Mouse (Mus musculus): ENCODE measurements around the gene Ehf. TPM values are rescaled to one million over a fixed set of nuclear protein-coding genes. Genes with fewer than 3 reads are reported as not detected.
A peak's percentile ranks its signal among the peaks of the same experiment; 100 is the strongest.

Gene Ehf
- polyA plus RNA-seq, 1 experiment: 38.4 TPM

DNA sequence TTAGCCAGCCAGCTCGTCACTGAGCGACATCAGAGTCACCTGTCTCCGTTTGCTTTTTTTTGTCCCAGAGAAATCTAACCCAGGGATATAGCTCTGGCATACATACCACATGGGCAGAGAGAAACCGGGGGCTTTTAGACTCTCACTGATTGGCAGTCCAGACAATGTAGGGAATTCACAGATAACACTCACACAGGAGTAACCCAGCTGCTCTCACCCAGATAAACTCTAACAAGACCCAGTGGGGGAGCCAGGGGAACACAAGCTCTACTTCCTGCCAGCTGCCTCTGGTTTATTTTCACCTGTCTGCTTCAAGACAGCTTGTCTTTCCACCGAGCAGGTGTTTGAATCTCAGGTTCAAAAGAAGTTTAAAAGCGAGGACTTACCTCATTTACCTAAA lies 409 bp downstream of the Ehf start:
- TF ChIP-seq CTCF (IDR thresholded peaks at IDR 0.05; ENCODE audit: insufficient read depth, low read length) (no peak), POLR2A (IDR thresholded peaks at IDR 0.05; ENCODE audit: borderline replicate concordance, extremely low read depth, low read depth, low read length) (peak; percentile 15; the same call in 1 of the 2 replicates)
- 36% methylated on average over 6 of the region's 6 CpGs for WGBS
- H3K4me3 ChIP-seq (replicated peaks; ENCODE audit: extremely low read depth, low read depth, low read length): peak overlapping the region; percentile 56
- no peak for DNase-seq
- no peaks in the 10 kb centered on the region for H3K4me1 ChIP-seq (ENCODE audit: control insufficient read depth, insufficient read depth, low read length)

DNA sequence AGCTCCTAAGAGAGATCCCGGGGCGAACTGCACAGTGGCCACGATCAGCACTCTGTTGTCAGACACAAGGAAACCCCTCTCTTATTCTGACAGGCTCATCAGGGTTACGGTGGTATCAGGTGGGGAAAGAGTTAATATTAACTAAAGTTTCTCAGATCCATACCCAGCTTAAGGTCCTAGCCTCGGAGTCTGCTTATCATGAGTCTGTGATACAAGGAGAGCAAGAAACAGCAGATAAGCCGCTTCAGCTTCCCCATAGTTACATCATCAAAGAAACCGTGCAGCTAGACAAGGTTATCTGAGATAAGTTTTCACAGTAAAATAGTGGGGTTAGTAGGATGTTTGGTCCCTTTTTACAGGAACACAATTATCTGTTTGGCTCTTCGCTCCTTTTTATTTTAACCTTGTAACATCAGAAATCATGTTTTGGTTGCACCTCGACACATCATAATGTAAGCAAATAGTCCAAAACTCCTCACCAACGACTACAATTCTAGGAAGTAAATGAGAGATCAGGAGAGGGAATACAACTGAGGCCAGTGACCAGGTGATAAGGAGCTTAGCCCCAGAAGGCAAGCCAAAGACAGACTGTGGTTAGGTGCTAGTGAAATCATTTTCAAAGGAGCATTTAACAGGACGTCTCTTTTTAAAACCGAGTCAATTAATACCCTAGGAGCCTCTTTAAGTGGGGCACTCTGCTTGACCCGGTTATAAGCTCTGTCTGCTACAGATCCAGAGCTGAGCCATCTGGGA lies 4.2 kb downstream of the Ehf start:
- WGBS: 48% methylated on average over 13 of the region's 13 CpGs

DNA sequence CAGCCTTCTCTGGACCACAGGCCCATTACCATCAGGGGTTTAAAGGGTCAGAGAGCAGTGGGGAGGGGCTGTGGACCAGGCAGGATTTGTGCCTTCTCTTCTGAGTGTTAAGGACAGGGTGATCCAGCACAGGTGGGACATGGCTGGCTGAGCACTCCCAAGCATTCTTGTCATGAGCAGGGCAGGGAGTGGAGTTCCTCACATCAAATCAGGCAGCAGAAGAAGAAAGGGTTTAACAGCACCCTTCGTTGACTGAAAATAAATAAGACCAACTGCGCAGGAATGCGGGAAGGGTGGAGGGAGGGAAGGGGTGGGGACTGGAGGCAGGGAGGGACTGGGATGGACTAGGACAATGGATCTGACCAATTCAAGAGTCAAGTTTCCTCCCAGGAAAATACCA lies 8.6 kb downstream of the Ehf start:
- Histone ChIP-seq H3K4me3 (replicated peaks; ENCODE audit: extremely low read depth, low read depth, low read length) (no peak overlapping the region), H3K4me1 (ENCODE audit: control insufficient read depth, insufficient read depth, low read length) (peaks cover 23% of the 10 kb centered on the region)
- DNase-seq: no peak
- TF ChIP-seq POLR2A (IDR thresholded peaks at IDR 0.05; ENCODE audit: borderline replicate concordance, extremely low read depth, low read depth, low read length): no peak
- TF ChIP-seq CTCF (IDR thresholded peaks at IDR 0.05; ENCODE audit: insufficient read depth, low read length): no peak
- WGBS: 19% methylated on average over 3 of the region's 3 CpGs

More for the DNA sequence above, 4.2 kb downstream of the Ehf start:
- no peak for DNase-seq
- Histone ChIP-seq H3K4me3 (replicated peaks; ENCODE audit: extremely low read depth, low read depth, low read length) (no peak overlapping the region), H3K4me1 (ENCODE audit: control insufficient read depth, insufficient read depth, low read length) (peaks cover 18% of the 10 kb centered on the region)
- TF ChIP-seq POLR2A (IDR thresholded peaks at IDR 0.05; ENCODE audit: borderline replicate concordance, extremely low read depth, low read depth, low read length): no peak
- no peak for TF ChIP-seq CTCF (IDR thresholded peaks at IDR 0.05; ENCODE audit: insufficient read depth, low read length)

DNA sequence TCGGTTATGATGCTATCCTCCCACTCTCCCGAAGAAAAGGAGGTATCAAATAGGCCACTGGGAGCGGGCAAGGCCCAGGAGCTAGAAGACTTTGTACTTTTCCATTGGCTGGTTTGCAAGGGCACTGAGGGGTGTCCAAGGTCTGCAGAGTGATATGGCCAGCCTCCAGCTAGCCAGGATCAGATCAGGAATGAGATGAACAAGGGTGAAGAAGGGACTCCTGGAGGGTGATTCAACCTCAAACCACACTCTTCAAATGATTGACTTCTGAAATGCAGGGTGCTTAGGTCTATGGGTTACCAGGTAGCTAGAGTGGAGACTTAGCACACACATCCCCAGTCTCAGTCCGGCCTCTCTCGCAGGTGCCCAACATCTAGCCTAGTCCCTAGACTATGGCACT lies 9.3 kb downstream of the Ehf start:
- Histone ChIP-seq H3K4me1 (ENCODE audit: control insufficient read depth, insufficient read depth, low read length) (peaks cover 23% of the 10 kb centered on the region), H3K4me3 (replicated peaks; ENCODE audit: extremely low read depth, low read depth, low read length) (no peak overlapping the region)
- TF ChIP-seq CTCF (IDR thresholded peaks at IDR 0.05; ENCODE audit: insufficient read depth, low read length) (no peak), POLR2A (IDR thresholded peaks at IDR 0.05; ENCODE audit: borderline replicate concordance, extremely low read depth, low read depth, low read length) (no peak)
- 81% methylated on average over 5 of the region's 5 CpGs for WGBS
- no peak for DNase-seq

DNA sequence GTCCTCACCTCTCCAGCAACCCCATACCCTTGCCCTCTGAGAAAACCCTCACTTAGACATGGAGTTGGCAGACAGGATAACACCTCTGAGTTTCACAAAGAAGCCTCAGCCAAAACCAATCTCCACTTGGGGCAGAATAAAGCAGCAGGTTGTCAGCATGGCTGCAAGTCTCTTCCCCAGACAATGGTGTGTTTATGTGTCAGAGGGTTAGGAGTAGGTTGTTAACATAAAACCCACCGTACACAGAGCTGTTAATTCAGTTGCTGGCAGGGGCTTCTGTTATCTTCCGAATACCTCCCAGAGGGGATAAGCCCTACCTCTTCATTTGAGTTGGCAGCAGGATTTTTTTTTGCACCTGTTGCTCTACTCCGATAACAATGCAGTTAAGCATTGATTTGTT lies 9.9 kb downstream of the Ehf start:
- H3K4me1 ChIP-seq (ENCODE audit: control insufficient read depth, insufficient read depth, low read length): peaks cover 23% of the 10 kb centered on the region
- H3K4me3 ChIP-seq (replicated peaks; ENCODE audit: extremely low read depth, low read depth, low read length): no peak overlapping the region
- no peak for TF ChIP-seq POLR2A (IDR thresholded peaks at IDR 0.05; ENCODE audit: borderline replicate concordance, extremely low read depth, low read depth, low read length)
- TF ChIP-seq CTCF (IDR thresholded peaks at IDR 0.05; ENCODE audit: insufficient read depth, low read length): no peak
- 58% methylated on average over 3 of the region's 3 CpGs for WGBS
- DNase-seq: no peak

DNA sequence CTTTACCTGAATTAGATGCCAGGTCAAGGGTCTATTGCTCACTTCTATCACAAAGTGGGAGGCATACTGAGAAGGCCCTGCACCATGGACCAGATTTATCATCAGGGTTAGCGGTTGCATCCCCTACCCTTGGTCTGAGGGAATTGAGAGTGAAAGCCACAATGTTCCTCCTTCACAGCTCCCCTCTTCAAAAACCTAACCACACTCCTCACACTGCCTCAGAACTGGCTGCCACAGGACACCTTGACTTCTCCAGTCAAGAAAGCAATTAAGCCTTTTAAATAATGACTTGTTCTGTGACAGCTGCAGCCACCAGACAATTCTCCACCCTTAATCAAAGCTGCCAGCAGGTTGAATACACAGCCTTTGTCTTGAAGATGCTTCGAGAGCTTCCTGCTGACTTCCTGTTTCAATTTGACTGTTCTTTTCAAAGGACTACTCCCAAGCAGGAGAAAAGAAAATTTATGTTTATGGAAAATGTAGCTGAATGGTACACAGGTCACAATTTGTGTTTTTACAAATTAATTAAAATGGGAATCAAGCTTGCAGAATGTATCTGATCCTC lies 12.3 kb downstream of the Ehf start:
- no peak overlapping the region for H3K4me3 ChIP-seq (replicated peaks; ENCODE audit: extremely low read depth, low read depth, low read length)
- TF ChIP-seq CTCF (IDR thresholded peaks at IDR 0.05; ENCODE audit: insufficient read depth, low read length) (no peak), POLR2A (IDR thresholded peaks at IDR 0.05; ENCODE audit: borderline replicate concordance, extremely low read depth, low read depth, low read length) (no peak)
- 49% methylated on average over 2 of the region's 2 CpGs for WGBS
- H3K4me1 ChIP-seq (ENCODE audit: control insufficient read depth, insufficient read depth, low read length): peaks cover 16% of the 10 kb centered on the region
- DNase-seq: no peak

DNA sequence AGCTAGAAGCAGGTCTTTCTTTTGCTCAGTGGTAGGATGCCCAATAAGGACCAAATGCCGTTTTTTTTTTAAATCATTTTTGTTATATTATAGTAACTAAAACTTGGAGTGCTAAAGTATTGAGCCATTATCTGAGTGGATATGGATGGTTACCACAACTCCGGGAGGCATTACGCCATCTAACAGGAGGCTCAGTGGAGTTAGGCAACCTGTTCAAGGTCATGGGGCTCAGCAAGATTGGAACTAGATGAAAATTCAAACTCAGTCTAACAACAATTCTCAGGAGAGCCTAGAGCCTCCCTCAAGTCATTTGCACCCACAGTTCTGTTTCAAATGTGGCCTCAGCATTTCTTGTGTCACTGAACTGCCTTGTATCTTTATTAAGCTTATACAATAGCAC lies 12.9 kb downstream of the Ehf start:
- Histone ChIP-seq H3K4me1 (ENCODE audit: control insufficient read depth, insufficient read depth, low read length) (peaks cover 9% of the 10 kb centered on the region), H3K4me3 (replicated peaks; ENCODE audit: extremely low read depth, low read depth, low read length) (no peak overlapping the region)
- 80% methylated on average over 3 of the region's 3 CpGs for WGBS
- no peak for DNase-seq
- TF ChIP-seq CTCF (IDR thresholded peaks at IDR 0.05; ENCODE audit: insufficient read depth, low read length) (no peak), POLR2A (IDR thresholded peaks at IDR 0.05; ENCODE audit: borderline replicate concordance, extremely low read depth, low read depth, low read length) (no peak)

DNA sequence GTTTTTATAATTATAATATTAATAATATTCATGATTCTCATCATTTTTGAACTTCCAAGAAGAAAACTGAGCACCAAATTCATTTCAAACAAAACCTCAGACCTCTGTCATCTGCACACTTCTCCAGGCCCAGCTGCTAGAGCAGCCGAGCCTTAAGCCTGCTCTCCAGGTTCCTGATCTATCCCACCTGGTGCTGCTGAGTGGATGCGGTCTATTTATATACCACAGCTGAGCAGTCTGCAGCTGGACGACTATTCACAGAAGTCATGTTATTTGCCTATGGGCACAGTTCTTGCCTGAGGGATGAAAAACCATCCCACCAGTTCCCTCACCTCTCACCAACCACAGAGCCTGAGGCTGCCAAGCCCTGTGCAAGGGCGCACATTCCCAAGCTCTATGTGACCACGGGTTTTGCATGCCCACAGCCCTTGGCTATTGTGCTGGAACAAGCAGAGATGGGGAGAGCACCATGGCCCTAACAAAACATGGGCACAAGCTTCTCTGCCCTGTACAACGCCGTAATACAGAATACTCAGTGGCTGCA lies 13.6 kb downstream of the Ehf start:
- Histone ChIP-seq H3K4me1 (ENCODE audit: control insufficient read depth, insufficient read depth, low read length) (peaks cover 6% of the 10 kb centered on the region; the same call in 1 of the 2 replicates), H3K4me3 (replicated peaks; ENCODE audit: extremely low read depth, low read depth, low read length) (no peak overlapping the region)
- 67% methylated on average over 7 of the region's 7 CpGs for WGBS
- TF ChIP-seq POLR2A (IDR thresholded peaks at IDR 0.05; ENCODE audit: borderline replicate concordance, extremely low read depth, low read depth, low read length) (no peak), CTCF (IDR thresholded peaks at IDR 0.05; ENCODE audit: insufficient read depth, low read length) (no peak)
- DNase-seq: no peak

DNA sequence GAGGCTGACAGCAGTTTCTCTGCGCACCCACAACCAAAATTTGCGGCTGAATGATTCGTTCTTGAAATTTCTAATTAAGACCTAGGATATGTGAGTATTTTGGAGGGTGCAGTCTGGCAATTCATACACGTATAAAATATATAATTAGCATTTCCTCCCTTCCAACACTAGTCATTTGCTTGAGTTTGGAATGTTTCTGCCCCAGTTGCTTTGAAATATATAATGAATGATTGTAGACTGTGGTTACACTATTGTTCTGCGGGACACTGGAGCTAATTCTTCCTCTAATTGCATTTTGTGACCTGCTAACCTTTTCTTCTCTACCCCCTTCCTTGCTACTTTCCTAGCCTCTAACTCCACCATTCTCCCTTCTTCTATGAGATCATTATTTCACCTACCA lies 15.4 kb downstream of the Ehf start:
- 84% methylated on average over 5 of the region's 5 CpGs for WGBS
- Histone ChIP-seq H3K4me1 (ENCODE audit: control insufficient read depth, insufficient read depth, low read length) (peaks cover 5% of the 10 kb centered on the region), H3K4me3 (replicated peaks; ENCODE audit: extremely low read depth, low read depth, low read length) (no peak overlapping the region)
- no peak for DNase-seq
- no peak for TF ChIP-seq POLR2A (IDR thresholded peaks at IDR 0.05; ENCODE audit: borderline replicate concordance, extremely low read depth, low read depth, low read length)
- no peak for TF ChIP-seq CTCF (IDR thresholded peaks at IDR 0.05; ENCODE audit: insufficient read depth, low read length)

DNA sequence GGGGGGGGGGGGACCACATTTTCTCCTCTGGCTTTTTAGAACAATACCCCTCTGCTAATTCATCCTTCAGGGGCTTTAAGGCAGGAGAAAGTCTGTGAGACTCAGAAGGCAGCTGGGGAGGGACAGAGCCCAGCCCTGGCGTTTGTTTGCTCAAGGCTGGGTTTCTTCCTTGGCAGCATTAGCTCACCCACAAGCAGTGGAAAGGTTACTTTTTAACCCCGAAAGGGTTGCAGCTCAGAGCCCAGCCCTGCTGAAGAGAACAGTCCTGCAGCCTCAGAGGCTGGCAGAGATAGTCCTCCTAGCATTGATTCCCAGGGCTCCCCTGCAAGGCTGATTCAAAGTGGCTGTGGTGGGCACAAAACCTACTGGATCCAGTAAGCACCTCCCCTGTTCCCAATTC lies 17.5 kb downstream of the Ehf start:
- H3K4me1 ChIP-seq (ENCODE audit: control insufficient read depth, insufficient read depth, low read length): peaks cover 11% of the 10 kb centered on the region
- peak; percentile 23 for DNase-seq
- TF ChIP-seq CTCF (IDR thresholded peaks at IDR 0.05; ENCODE audit: insufficient read depth, low read length) (no peak), POLR2A (IDR thresholded peaks at IDR 0.05; ENCODE audit: borderline replicate concordance, extremely low read depth, low read depth, low read length) (no peak)
- 29% methylated on average over 2 of the region's 2 CpGs for WGBS
- no peak overlapping the region for H3K4me3 ChIP-seq (replicated peaks; ENCODE audit: extremely low read depth, low read depth, low read length)

All from lung, adult 2 months (tissue).